Mouse (Mus musculus) kidney, adult 9 months (tissue): Measurements from ENCODE around the gene Ppp3ca.

ENCODE experiments used
- DNase-seq: peaks from one replicate; pipeline ENCODE4 v3.0.0; 2022

Ppp3ca gene

DNA sequence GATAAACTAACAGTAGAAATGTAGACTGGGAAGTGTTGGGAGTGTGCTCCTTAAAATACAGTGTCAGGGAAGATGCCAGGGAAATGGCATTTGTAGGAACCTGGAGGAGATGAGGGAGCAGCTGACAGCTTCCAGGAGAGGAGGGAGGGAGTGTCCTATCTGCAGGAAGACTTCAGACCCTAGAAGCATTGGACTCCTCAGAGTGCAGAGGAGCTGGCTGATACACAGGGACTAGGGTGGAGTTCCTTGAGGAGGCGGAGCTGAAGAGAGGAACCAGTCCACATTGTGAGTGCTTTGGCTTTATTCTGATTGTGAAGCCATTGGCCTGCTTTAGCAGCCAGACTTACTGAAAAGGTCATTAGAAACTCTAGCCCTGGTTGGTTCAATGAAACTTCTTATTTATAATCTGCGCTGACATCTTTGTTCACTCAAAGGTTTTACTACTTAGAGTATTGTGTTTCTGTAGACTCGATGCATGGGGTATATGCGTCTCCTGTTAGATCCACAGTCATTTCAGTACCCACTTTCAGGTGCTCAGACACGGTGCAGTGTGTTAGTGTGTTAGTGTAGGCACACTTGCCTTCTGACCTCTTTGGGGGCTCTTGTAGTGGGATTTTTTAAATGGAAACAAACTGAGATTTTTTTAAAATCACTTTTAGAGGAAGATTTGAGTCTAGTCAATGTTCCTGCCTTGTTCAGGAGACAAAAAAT is 99.0 kb downstream of the Ppp3ca start:
- DNase-seq = no peak

DNA sequence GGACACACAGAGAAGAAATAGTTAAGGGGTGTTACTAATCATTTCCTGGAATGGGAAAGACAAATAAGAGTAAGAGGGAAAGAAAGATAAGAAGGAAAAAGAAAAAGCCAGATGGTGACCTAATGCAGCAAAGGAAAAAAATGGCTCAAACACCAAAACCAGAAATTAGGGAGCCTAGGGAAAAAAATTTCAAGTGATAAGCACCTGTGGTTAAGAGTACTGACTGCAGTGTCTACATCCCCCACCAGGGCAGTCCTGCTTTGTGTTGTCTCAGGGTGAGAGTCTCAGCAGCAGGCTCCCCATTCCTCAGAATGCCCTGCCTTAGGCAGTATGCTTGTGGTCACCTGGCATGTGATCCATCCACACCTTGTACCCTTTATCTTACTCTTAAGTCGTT is 99.6 kb downstream of the Ppp3ca start:
- DNase-seq = no peak

DNA sequence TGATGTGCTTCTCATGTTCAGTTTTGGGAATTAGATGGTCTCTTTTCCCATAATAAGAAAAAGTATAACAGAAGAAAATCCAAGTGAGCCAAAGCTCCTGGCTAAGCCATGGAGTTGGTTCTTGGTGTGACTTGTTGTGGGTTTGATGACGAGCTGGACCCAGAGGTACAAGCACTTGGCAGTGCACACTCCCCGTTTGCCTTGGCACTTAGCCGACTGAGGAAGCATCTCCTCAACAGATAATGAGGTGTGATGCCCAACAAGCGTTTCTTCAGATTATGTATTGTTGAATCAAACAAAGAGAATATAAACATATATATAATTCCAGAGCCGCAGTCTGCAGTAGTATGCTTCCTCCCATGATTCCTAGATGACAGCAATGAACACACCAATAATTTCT is 101.8 kb downstream of the Ppp3ca start:
- DNase-seq = no peak

DNA sequence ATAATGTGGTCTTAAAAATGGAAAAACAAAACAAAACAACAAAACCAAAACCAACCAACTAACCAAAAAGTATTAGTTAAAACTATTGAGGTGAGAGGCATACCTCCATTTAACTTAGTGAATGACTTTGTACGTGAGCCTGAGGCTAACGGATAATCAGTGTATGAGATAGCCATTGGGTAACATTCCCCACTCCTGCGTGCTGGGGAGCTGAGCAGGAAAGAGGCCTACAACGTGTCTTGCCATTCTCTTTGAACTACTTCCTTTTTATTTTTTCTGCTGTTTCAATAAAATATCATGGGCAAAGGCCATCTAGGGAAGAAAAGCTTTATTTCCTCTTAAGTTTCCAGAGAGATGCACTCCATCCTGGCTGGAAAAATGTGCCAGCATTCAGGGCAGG is 103.3 kb downstream of the Ppp3ca start:
- DNase-seq = no peak

DNA sequence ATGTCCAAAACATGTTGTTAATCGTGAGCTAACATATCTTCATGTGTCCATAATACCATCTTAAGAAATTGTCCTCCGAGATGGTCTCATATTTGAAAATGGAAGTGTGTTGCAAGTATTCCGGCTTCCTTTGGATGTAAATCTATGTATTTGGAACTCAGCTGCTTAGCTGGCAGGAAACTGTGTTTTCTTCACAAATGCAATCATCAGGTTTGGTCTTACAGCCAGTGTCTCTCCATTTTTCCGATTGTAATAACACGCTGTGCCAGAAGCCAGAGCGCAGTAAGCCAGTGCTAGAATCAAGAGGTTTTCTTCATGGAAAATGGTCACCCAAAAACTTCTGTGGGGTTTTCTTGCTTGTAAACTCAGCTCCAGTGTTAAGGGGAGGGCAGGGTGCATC is 104.3 kb downstream of the Ppp3ca start:
- no peak for DNase-seq

DNA sequence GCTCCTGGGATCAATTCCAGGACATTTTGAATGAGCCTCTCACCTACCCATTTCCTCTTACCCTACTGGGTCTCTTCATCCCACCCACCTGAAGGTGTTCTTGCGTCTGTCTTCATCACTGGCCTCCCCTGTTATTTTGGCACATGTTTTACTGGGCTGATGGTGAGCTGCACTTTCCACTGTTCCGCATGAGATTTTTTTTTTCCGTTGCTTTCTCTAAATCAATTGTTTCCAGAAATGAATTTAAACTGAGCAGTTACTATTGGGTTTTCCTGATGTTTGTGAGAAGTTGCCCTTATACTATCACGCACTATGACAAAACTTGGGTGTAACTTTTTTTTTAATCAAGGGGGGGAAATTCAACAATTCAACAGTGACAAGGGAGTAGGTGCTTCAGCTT is 106.6 kb downstream of the Ppp3ca start:
- no peak for DNase-seq

DNA sequence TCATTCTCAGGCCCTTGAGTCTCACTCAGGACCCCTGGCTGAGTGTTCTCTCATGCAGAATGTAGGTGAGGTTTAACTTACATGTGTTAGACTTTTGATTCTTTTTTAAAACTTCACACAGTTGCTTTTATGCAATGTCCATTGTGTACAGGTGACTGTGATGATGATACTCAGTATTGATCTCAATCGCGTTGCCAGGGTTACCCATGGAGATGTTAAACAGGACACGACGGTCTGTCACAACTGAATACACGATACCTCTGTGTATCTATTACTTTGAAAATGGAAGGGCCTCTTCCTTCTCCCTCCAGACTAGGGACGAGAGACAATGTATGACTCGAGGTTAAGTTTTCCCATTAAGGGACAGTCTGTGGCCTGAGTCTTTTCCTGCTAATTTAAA is 107.5 kb downstream of the Ppp3ca start:
- DNase-seq = no peak

DNA sequence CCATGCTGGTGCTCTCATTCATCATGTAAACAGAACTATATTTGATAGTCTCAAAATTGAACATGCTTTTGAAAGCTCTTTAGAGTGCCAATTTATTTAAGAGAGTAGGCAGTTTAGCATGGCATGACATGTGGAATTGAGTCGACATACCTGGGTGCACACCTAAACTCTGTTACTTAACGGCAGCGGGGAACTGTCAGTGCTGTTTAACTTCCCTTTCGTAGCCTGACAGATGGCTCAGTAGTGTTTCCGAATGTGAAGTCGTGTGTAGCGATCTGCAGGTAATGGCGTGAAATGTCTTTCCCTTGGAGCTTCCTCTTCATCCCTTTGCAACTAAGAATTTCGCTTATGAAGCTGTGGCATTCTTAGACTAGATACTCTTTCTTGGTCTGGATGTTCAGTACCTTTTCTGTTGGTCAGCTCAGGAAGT is 107.9 kb downstream of the Ppp3ca start:
- no peak for DNase-seq

DNA sequence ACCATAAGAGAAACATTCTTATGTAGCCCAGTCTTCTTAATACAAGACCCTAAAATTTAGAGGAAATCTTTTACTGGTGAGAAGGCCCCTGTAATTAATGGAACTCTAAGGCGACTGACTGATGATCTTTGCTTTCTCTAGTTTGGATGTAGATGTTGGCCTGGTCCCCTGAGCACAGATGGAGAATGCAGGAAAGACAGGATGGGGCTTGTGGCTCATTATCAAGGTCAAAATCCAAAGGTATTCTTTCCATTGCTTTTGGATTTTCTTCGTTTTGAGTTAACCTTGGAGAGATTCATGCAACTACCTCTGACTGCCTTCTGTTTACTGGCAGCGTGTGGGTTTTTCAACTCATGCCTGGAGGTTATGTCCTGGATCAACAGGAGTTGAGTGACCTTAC is 110.4 kb downstream of the Ppp3ca start:
- no peak for DNase-seq

DNA sequence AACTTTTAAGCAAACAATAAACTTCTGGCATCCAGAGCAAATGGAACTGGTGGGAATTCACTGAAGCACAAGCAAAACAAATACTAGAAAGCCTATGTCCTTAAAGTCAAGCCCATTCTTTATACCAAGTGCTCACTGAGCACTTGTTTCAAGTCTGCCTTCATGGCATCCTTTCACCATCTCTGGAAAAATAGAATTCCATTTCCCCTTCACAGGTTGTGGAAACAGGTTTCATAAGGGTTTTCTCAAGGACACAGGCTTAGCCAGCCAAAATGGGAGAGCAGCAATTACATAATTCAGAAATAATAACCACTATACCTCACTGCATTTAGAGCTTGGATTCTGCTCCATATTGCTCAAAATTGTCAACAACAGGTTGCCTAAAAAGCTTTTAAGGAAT is 112.1 kb downstream of the Ppp3ca start:
- DNase-seq = no peak

DNA sequence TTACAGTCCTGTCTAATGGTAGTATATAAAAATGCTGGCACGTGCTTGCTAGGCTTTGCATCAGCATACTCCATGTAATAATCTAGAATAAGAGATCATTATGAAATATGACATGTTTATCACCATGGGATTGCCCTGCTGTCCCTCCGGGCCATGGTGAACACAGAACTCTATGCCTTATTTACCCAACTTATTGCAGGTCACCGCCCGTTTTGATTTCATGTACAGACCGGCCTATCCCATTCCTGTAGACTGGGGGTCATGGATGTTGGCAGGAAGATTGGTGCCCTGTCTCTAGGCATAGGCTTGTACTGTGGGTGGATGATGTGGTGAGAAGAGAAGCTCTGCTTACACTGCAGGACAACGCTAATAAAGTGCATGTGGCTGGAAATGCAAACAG is 115.8 kb downstream of the Ppp3ca start:
- DNase-seq = no peak

DNA sequence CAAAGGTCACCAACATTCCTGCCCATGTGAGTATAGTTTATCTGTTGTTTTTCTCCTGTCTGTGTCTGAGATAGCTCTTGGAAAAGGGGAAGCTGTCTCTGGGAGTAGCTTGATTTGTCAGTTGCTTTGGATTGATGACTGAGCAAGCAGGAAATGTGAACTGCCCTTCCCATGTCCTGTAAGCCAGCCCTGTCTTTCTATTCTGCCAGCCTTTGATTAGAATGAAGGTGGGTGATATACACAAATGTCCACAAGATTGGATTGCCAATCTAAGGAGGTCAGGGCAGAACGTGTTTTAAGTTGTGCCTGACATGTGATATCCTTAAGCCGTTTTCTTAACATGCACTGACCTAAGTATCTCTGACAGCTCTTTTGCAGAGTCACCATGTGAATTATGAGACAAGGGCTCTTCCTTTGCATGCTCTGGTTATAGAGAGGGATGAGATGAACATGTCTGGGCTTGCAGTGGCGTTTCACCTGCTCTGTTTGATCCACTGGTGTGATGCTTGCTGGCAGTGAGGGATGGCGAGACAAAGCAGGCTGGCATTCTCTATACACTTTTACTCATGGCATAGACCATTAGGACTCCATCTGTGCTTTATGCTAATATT is 120.4 kb downstream of the Ppp3ca start:
- DNase-seq = no peak

DNA sequence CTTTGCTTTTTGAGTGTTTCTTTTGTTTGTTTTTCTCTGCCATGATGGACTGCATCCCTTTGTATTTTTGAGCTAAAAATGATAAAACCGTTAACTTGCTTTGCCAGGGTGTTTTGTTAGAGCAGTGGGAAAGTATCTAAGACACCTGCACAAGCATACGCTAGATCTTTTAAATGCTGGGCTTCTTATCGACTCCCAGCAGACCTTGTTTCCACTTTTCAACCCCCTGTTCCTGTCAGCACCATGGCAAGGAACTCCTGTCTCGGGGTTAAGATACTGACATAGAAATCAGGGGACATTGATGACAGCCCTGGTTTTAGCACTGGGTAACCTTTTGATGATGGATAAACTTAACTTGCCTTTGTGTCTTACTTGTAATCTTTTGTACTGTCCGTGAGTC is 121.5 kb downstream of the Ppp3ca start:
- DNase-seq = no peak

DNA sequence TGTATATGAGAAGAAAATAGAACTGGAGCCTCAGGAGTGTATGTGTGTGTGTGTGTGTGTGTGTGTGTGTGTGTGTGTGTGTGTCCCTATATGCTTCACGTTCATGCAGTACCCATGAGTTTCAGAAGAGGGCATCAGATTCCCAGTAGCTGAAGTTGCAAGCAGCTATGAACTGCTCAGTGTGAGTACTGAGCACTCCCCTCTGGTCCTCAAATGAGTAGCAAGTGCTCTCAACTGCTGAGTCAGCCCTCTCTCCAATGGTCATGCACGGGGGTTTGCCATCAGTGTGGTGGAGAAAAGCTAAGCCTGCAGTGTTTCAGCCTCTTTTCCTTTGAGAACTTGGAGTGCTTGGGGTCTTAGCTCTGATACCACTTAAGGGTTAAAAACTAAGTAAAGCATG is 122.0 kb downstream of the Ppp3ca start:
- DNase-seq = no peak

DNA sequence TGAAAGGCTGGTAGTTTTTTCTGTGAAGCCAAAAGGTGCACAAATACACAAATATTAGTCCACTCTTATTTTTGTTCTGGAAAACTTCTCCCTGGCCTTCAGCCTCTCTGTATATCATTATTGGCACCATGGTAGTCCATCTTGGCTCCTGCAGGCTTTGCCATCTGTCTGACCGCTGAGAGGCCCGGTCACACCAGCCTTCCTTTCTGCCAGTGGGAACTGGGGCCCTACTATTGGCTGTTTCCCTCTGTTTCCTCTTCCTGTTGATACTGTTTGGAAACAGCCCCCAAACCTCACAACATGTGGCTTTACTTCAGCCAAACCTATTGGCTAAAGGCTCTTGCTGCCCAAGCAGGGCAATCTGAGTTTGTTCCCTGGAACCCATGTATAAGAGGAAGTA is 123.5 kb downstream of the Ppp3ca start:
- no peak for DNase-seq

DNA sequence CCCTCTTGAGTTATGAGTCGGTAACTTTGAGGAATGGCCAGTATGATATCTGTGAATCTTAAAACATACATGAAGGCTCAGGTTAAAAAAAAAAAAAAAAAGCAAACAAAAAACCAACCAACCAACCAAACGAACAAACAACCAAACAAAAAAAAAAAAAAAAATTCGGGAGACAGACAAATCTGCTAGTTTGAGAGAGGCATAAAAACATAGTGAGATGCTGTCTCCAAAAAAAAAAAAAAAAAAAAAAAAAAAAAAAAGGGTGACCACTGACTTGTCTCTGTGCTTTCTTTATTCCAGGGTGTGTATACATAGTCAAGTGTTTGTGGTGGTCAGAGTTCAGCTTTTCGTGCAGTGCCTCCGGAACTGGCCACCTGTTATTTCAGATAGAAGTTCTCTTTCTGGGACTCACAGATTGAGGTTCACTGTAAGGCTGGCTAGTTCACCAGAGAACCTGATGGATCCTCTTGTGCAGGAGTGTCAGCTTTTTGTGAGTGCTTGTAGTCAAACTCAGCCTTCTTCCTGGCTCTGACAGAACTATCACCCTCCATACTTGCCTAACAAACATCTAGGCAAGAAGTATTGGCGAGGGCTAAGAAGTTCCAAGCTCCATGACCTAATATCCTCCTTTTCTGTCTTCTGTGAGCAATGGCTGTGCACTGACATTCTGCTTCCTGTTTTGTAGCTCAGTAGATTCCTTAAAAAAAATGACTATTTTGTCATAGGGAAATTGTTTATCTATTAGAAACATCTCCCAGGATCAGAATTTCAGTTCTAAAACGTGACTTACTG is 124.7 kb downstream of the Ppp3ca start:
- DNase-seq = peak; percentile 44

DNA sequence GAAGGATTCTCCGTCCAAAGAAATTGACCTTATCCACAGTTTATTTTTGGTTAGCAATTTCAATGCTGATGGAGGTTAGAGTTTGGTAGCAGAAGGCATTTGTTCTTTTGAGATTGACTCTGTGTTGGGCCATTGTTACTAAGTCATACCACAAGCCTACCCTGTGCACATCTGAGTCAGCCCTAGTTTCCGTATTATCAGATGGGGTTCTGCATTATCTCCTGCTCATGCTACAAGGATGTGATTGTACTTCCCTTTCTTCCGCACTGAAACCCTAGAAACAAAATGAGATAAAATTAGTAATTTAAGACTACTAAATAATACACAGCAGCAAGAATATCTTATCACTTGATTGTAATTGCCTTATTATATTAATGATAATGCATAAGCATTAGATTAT is 129.0 kb downstream of the Ppp3ca start:
- no peak for DNase-seq

DNA sequence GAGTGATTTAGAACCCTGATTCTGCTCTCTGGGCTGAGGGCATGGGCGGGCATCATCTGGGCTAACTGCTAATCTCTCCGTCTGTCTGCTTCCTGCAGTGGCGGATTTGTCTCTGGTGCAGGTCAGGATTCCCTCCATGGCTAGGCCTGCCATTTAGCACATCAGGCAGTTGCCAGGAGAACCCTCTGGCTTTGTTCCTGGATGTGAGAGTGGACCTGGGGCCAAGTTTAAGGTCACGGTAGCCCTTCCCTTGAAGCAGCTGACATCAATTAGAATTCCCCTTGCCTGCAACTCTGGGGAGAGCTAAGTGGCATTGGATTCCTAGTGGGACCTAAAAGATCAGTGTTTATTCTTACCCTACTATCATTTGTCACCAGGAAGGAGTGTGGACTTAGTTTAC is 132.7 kb downstream of the Ppp3ca start:
- DNase-seq = peak; percentile 41

DNA sequence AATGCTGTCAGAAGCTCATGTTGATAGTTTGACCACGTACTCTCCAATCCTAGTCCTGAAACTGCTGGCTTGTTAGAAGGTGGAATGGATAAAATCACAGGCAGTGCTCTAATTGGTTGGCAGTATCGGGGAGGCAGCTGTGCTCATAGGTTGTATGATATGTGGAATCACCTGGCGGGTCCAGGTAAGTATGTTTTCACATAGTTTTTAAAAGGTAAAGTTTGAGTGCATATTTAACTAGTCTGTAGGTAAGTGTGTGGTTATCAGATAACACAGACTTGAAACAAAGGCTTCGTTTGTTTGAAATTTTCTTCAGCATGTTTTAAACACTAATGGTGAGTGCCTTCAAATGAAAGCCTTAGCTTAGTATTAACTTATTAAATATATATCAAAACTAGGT is 136.0 kb downstream of the Ppp3ca start:
- DNase-seq = no peak

DNA sequence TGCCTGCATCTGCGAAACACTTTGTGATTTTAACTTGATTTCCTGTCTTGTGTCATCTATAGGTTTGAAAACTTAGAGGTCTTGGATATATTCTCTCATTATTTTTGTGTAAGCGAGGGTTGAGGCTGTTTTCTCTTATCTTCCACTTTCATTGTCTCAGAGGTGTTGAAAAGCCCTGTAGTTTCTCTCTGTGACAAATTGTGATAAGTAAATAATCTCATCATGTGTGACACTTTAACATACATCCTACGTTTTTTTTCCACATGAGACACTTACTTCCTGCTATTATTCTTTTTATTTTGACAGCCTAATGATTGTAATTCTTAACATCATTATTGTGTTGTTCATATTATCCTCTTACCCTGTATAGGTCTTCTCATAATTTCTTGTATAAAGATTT is 140.3 kb downstream of the Ppp3ca start:
- no peak for DNase-seq

DNA sequence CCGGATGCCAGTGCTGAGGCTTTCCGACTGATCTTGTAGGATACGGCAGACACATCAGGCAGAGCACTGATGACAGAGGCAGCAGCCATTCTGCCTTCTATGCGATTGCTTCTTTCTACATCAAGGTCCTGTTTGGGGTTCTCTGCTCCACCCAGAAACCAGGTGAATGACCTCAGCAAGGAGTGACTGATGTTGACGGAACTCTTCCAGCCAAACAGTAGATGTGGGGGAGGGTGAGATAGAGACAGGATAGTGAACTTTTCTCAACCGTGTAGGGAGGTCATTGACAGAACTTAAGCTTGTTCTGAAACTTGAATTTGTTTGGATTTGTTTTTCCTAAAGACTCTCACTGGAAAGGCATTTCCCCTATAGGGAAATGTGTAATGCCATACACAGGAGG is 142.2 kb downstream of the Ppp3ca start:
- DNase-seq = no peak

DNA sequence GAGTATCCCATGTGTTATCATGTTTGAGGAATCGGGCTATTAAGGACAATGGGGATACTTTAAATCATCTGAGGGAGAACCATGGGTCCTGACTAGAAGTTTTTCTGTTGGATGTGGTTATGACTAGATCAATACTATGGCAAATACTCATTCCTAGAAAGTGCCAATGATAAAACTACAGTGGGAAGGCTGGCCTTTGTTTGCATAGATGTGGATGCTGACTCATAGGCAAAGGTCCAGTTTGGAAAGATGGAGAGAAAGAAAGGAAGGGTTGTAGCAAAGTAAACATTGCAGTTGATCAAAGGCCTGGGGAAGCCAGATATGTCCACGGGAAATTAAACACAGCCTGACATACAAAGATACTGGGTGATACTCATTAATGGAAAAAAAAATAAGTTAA is 142.9 kb downstream of the Ppp3ca start:
- DNase-seq = no peak

DNA sequence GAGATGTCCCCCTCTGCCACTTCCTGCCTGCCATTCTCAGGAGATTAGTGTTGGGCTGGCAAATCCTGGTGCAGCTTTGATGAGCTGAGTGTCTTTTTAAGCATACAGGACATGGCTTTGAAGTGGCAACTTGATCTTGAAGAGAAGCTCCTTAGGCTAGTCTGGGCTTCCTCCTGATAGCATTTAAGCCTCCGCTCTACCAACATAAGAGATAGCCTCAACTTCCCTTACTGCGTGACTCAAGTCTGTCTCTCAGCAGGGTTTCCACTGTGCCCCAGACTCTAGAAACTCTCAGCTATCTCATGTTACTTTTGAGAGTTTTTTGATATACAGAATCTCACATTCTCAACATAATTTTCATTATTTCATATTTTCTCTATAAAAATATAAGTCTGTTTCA is 144.0 kb downstream of the Ppp3ca start:
- DNase-seq = no peak

DNA sequence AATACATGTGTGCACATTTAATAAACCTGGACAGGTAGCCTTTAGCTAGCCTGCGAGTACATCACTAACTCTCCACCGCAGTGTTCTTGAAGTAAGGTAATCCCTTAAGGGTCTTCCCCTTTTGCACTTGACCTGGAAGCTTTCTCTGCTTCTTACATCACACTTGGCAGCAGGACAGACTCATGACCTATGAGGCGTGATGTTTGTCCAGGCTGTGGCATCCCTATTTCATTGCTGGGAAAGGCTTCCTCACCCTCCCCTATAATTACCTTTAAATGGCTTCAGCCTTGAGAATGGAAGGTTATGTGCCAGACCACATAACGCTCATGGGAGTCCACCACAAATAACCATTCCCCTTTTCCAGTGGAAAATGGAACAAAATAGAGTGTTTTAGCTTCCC is 145.0 kb downstream of the Ppp3ca start:
- DNase-seq = peak; percentile 22
